Comparison of ENCODE assay signal across 8 mouse cellular contexts in genomic region chr2:162948221-162948620, GRCm38 (mm10). TPM values are rescaled to one million over a fixed set of nuclear protein-coding genes. Genes with fewer than 3 reads are reported as not detected.
DNase-seq lines count a peak whose midpoint lies in the region; ATAC-seq and TF ChIP-seq lines count a peak whose summit lies in the region.

No protein-coding gene starts in this region.

- WGBS in liver, embryonic 14.5 days (ENCODE audit: insufficient replicate concordance): 57% methylated on average over 14 of the region's 14 CpGs

- H3K4me3 ChIP-seq in testis, adult 2 months (ENCODE audit: control insufficient read depth, low read depth, low read length): peak overlapping the region; percentile 77
- H3K4me3 ChIP-seq in liver, embryonic 14.5 days (ENCODE audit: insufficient read depth in 1 of 2, low read depth in 2 of 2, low read length in 2 of 2): peak overlapping the region; percentile 1 to 28; a peak in 3 of 4 replicates

- intact Hi-C loops in left cerebral cortex, postnatal 4 days (cut with DNase I): no loop called here

- peak overlapping the region; percentile 40 for H3K4me2 ChIP-seq in liver, embryonic 14.5 days (ENCODE audit: low read depth)

- H3K27me3 ChIP-seq in testis, adult 2 months (ENCODE audit: control insufficient read depth, insufficient read depth, low read length): no peaks in the 10 kb centered on the region
- peaks cover 14% of the 10 kb centered on the region for H3K27me3 ChIP-seq in liver, embryonic 14.5 days (ENCODE audit: control insufficient read depth, insufficient read depth, low read length)

- no peaks in the 10 kb centered on the region for H3K36me3 ChIP-seq in testis, adult 2 months (ENCODE audit: control insufficient read depth, insufficient read depth, low read length)
- no peaks in the 10 kb centered on the region for H3K36me3 ChIP-seq in liver, embryonic 14.5 days (replicated peaks; ENCODE audit: control insufficient read depth, insufficient read depth, low read depth)

- TF ChIP-seq POLR2A in testis, adult 2 months (IDR thresholded peaks at IDR 0.05; ENCODE audit: control insufficient read depth, low read depth, low read length): peak; percentile 7; the same call in 1 of the 2 replicates

- H3K27ac ChIP-seq in testis, adult 2 months (ENCODE audit: control insufficient read depth, insufficient read depth, low read depth, low read length): no peak overlapping the region
- H3K27ac ChIP-seq in liver, embryonic 14.5 days: no peak overlapping the region

- no peak for TF ChIP-seq CTCF in testis, adult 2 months (IDR thresholded peaks at IDR 0.05; ENCODE audit: control insufficient read depth, insufficient read depth, insufficient replicate concordance, low read depth, low read length)
- no peak for TF ChIP-seq CTCF in liver, embryonic 14.5 days (IDR thresholded peaks at IDR 0.05; ENCODE audit: low read depth)

- H3K9ac ChIP-seq in liver, embryonic 14.5 days (replicated peaks): no peak overlapping the region

- TF ChIP-seq EP300 in liver, embryonic 14.5 days (IDR thresholded peaks at IDR 0.05; ENCODE audit: low read depth): no peak

- peaks cover 25% of the 10 kb centered on the region for H3K4me1 ChIP-seq in testis, adult 2 months (ENCODE audit: control insufficient read depth, insufficient read depth, low read length)
- H3K4me1 ChIP-seq in liver, embryonic 14.5 days (replicated peaks; ENCODE audit: control insufficient read depth in 2 of 2, insufficient read depth in 2 of 2, low read length in 1 of 2): 0 out of 4 replicates have a peak, but pooled peaks cover 0 to 4% of the 10 kb centered on the region in 2 experiments

- DNase-seq in frontal cortex, postnatal 36 days (ENCODE audit: low spot score in 2 of 2): no peak
- no peak for DNase-seq in testis, postnatal 10 days (ENCODE audit: low spot score)
- no peak for DNase-seq in liver, embryonic 14.5 days (ENCODE audit: low read depth in 3 of 3, low spot score in 3 of 3)
- no peak for DNase-seq in MN1 (ENCODE audit: low spot score)
- DNase-seq in thymus, postnatal 36 days: no peak
- no peak for DNase-seq in left cerebral cortex, postnatal 4 days

- H3K9me3 ChIP-seq in liver, embryonic 14.5 days (ENCODE audit: control insufficient read depth, low read length): no peaks in the 10 kb centered on the region

- peak; percentile 20 for ATAC-seq in frontal cortex, adult (ENCODE audit: low TSS enrichment)
- ATAC-seq in liver, embryonic 14.5 days (ENCODE audit: insufficient read depth): peak; percentile 48

RNA-seq across cellular contexts. Expression of gene L3mbtl1, which starts 4.9 kb away (rescaled TPM):
- 3.1 and 4.1 TPM in 2 replicates for polyA plus RNA-seq in testis, adult 2 months (2012; rRNA removed)
- 0.08 and 0.32 TPM in 2 replicates for polyA plus RNA-seq in liver, embryonic 14.5 days (2012; rRNA removed)
- polyA plus RNA-seq in liver, embryonic 14.5 days (2014; fragmentation: Nextera tagmentation; extraction: Ambion mirVana): 0.04 TPM in 1 of 2 replicates, not detected in the other
- total RNA-seq in left cerebral cortex, postnatal 4 days (2021): 10 to 100 TPM; 26.4 to 31.4 TPM

RNA-seq across cellular contexts. Expression of gene Srsf6, which starts 16.9 kb away (rescaled TPM):
- polyA plus RNA-seq in testis, adult 2 months (2012; rRNA removed): 65.4 and 73.5 TPM in 2 replicates
- polyA plus RNA-seq in liver, embryonic 14.5 days (2012; rRNA removed): 72.5 and 113 TPM in 2 replicates
- 80.4 and 94.3 TPM in 2 replicates for polyA plus RNA-seq in liver, embryonic 14.5 days (2014; fragmentation: Nextera tagmentation; extraction: Ambion mirVana)
- 100 to 1,000 TPM; 154 to 158 TPM for total RNA-seq in left cerebral cortex, postnatal 4 days (2021)

RNA-seq across cellular contexts. Expression of gene Sgk2, which starts 38.9 kb away (rescaled TPM):
- 0.26 and 0.58 TPM in 2 replicates for polyA plus RNA-seq in testis, adult 2 months (2012; rRNA removed)
- 1.9 and 2.1 TPM in 2 replicates for polyA plus RNA-seq in liver, embryonic 14.5 days (2012; rRNA removed)
- polyA plus RNA-seq in liver, embryonic 14.5 days (2014; fragmentation: Nextera tagmentation; extraction: Ambion mirVana): 3.6 and 4.0 TPM in 2 replicates
- not detected for total RNA-seq in left cerebral cortex, postnatal 4 days (2021)
